Mouse (Mus musculus) adrenal gland, adult 18-20 months (tissue): Measurements from ENCODE around the gene Nxpe5. TPM values are rescaled to one million over a fixed set of nuclear protein-coding genes. Genes with fewer than 3 reads are reported as not detected.

Source experiments
- DNase-seq, 2 experiments: peaks; one replicate each; pipeline ENCODE4 v3.0.0; 2021 to 2022; ENCODE audit warnings: low spot score in 2 of 2
- total RNA-seq, 2 experiments: library from RNA; stranded (reverse); gene quantifications; 1 replicate in 1 of 2; 2 replicates in 1 of 2; pipeline ENCODE4 v1.2.3; 2021

Gene Nxpe5
- total RNA-seq, 2 experiments from 2014 or later, result 0.48 TPM; not detected in 1

DNA sequence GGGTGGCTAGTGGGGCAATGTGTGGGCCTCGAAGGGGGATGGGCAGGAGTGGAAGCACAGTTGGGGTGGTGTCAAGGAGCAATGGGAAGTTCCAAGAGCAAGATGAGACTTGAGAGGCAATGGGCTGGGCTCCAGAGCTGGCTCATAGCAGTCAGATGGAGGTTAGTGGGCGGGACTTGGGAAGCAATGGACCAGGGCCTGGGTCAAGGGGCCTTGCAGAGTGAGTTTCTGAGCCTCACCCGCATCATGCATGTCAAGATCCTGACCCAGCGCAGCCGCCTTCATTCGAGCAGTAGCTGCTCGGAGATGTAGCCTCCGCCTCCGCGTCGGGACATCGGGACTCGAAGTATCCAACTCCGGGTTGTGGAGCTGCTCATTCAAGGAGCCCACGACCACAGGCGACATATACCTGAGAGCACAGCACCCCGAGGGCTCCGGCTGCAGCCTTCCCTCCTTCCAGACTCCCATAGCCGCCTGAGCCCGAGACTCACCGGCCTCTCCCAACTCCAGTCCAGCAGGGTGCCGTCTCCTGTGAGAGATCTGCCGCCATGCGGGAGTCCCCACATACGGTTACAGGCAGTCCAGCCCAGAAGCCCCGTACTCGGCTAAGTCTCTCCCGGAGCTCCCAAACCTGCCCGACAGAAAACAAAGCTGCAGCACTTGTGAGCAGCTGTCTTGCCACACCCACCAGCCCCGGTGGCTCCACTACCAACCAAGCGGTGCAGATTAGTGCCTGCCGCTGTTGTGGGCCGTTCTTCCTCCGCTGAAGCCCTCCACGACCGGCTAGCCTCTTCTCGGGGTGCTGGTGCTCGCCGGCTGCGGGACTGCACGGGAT is 49.7 kb downstream of the Nxpe5 start:
- no peak for DNase-seq

DNA sequence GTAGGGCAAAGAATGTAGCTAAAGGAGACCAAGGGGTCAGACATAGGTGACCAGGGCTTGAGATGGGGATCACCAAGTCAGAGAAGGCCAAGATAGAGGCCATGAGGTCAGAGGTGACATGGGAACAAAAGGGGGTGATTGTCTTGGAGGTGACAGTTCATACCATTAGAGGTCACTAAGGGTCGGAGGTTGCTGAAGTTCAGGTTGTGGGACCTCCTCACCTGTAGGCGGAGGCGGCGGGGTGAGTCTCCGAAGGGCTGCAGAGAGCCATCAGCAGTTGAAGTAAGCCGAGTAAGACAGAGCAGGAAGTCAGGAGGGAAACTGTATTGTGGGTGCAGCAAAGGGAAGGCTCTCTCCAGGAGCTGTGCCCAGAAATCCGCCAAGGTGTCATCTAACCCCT is 52.3 kb downstream of the Nxpe5 start:
- DNase-seq, result no peak

DNA sequence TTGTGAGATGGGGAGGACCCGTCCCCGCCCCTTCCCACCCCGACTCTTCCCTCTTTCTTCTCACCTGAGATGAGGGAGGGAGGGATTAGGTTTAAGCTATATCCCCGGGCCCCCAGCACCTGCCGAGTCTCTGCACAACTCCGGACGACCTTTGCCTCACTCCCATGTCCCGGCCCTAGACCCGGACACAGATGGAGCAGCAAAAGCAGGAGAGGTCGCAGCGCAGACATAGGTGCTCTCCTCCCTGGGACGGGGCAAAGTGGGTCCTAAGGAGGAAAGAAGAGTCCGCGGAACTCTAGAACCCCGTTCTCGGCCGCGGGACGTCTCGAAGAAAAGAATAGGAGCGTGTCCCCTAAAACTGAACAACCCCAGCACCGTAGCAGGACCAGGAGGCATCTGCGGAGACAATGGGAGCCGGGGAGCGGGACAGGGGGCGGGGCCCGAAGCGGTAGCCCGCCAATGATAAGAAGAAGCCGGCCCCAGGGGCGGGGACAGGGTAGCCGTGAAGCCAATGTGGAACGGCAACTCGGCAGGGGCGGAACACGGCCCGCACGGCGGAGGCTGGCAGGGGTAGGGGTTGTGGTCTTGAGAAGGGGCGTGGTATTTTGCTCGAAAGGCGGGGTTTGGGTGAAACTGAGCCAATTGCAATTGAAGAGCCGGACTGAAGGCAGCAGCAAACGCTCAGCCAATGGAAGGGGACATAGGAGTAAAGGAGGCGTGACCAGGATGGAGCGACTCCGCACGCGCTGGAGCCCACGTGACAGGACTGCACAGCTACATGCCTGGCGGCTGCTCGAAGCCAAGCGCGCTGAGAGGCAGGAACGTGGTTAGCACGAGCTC is 54.1 kb downstream of the Nxpe5 start, which contains the start of the genes Gm43720, Gpc2 and Stag3:
Gm43720 (minus strand) TSS at position 374 of the 840 bp plus-strand sequence.
Gpc2 (minus strand) TSS at position 421 of the 840 bp plus-strand sequence.
Stag3 (plus strand) TSS at position 656 of the 840 bp plus-strand sequence.
- peak; percentile 67 to 74 for DNase-seq

DNA sequence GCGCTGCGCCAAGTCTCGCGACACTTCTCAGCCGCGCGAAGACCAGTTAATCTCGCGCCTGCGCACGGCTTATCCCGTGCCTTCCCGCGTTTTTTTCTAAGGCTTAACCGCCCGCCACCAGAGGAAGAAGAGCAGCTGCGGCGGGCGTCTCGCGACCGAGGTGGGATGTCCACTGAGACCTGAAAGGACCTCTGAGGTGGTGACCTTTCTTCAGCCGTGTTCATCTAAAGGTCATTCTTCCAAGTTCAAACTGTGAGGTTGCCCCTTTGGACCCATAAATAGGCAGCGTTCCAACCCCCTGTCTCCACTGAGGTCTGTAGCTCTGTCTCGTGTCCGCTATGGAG is 54.7 kb downstream of the Nxpe5 start:
- no peak for DNase-seq

DNA sequence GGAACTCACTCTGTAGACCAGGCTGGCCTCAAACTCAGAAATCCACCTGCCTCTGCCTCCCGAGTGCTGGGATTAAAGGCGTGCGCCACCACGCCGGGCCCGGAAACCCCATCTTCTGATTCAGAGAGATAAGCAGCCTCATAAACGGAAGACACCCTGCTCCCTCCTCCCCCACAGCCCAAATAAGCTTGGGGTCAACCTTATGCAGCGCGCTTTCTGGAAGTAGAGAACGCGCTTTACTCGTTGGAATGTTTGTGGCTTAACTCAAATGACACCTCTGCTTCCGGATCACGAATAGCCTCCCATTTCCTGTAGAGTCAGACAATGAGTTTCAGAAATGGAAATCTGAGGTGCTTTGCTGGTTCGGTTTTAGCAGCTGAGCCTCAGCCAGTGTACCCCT is 55.1 kb downstream of the Nxpe5 start:
- no peak for DNase-seq

DNA sequence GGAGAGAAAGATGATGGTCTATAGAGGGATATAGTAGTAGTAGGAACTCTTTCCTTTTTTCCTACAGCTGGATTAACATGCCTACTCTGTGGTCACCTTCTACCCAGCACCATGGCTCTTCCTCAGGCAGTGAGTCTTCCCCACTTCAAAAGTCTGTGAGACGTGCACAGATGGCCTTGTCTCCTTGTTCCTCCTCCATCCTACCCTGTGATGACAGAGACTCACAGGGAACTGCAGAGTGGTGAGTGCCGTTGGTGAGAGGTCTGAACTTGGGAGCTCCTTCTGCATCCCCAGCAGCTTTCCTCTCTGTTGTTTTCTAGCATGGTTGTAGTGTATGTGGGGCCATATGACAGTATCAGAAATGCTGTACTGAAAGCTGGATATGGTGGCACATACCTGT is 56.1 kb downstream of the Nxpe5 start:
- no peak for DNase-seq

DNA sequence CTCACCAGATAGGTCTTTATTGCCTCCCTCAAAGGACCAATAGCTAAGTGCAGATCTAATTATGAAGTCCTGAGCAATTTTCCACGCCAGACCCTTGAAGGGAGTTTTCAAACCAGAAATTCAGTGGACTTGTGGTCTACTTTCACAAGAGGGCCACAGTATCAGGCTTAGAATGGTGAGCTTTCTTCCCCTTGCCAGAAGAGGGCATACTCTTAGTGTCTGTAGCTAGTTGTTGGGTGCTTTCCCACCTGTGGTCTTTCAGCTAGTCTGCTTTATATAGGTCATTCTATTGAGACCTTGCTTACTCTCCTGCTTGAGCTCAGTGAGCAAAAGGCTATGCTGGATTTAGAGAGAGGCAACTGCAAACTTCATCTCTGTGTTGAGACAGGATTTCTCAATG is 57.8 kb downstream of the Nxpe5 start:
- no peak for DNase-seq

DNA sequence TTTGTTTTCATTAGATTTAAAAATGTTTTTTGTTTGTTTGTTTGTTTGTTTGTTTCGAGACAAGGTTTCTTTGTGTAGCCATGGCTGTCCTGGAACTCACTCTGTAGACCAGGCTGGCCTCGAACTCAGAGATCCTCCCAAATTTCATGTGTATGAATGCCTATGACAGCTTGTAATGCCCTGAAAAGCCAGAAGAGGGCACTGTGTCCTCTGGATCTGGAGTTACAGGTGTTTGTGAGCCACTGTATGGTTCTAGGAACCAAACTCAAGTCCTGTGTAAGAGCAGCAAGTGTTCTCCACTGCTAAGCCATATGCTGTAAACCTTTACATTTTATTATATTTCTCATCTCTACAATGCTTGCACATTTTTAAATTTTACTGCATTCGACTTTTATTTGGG is 62.2 kb downstream of the Nxpe5 start:
- DNase-seq, result no peak

DNA sequence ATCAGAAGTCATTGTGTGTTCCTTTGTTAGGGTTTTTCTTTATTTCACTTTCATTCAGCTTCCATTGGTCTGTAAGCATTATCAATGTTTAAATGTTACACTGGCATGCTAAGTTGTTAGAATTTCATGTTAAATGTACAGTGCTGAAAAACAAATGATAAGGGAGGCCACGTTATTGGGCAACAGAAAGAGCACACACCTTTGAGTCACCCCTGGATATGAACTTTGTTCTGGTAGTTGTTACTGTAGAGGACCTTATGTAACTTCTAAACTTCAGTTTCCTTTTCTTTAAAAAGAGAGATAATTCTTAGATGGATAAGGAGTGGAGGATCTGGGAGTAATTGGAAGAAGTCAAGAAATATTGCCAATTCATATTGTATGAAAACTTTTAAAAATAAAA is 65.9 kb downstream of the Nxpe5 start:
- no peak for DNase-seq

DNA sequence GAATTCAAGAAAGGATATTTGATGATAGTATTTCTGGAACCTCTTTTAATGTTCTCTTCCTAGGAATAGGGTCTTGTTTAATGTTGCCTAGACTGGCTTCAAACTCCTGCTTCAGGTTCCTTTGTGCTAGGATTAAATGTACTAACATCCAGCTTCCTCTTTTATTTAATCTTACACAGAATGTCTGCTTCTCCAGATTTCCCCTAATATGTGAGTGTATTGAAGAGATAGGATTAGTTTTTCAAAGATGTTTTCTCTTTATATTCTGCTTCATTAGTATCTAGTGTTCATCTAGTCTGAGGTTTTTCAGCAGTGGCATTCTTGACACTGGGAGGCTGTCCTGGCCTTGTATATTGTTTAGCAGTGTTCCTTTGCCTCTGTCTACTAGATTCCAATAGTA is 68.5 kb downstream of the Nxpe5 start:
- DNase-seq, result no peak

DNA sequence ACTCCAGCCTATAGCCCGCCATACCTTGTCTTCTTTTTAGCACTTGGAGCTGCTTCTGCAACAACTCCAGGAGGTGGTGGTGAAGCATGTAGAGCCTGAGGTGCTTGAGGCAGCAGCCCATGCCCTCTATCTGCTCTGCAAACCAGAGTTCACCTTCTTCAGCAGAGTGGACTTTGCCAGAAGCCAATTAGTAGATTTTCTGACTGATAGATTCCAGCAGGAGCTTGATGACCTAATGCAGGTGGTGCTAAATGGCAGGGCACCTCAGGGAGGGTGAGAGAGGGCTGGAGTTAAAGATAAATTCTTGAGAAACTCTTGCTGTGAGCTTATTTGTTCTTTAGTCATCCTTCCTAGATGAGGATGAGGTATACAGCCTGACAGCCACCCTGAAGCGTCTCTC is 73.9 kb downstream of the Nxpe5 start:
- DNase-seq, result no peak

Other genes starting within 250 kb of the Nxpe5 start
- 1 to 10 TPM in 1 of 2 experiments, not detected in 1; 1.3 TPM for gene Azgp1, start 244.4 kb upstream of the Nxpe5 start, total RNA-seq
- not detected for gene Smok3a, start 204.6 kb upstream of the Nxpe5 start, total RNA-seq
- not detected for gene Smok3b, start 204.5 kb upstream of the Nxpe5 start, total RNA-seq
- gene Smok3c, start 172.7 kb upstream of the Nxpe5 start, total RNA-seq, result not detected
- gene Zkscan1, start 140.8 kb upstream of the Nxpe5 start, total RNA-seq, result 10 to 100 TPM; 30.9 to 37.9 TPM
- gene Zscan21, start 109.0 kb upstream of the Nxpe5 start, total RNA-seq, result 10 to 100 TPM; 13.4 to 15.3 TPM
- gene Zfp113, start 70.2 kb upstream of the Nxpe5 start, total RNA-seq, result 10 to 100 TPM; 10.1 to 10.9 TPM
- 100 to 1,000 TPM; 130 to 145 TPM for gene Cops6, start 64.8 kb upstream of the Nxpe5 start, total RNA-seq
- 10 to 100 TPM; 15.9 to 18.5 TPM for gene Ap4m1, start 53.9 kb upstream of the Nxpe5 start, total RNA-seq
- 10 to 100 TPM; 17.3 to 28.1 TPM for gene Mcm7, start 53.5 kb upstream of the Nxpe5 start, total RNA-seq
- gene Taf6, start 38.4 kb upstream of the Nxpe5 start, total RNA-seq, result 10 to 100 TPM; 40.6 to 41.6 TPM
- 10 to 100 TPM; 21.6 to 25.3 TPM for gene Cnpy4, start 38.4 kb upstream of the Nxpe5 start, total RNA-seq
- gene Mblac1, start 31.6 kb upstream of the Nxpe5 start, total RNA-seq, result 1 to 10 TPM; 6.4 to 9.0 TPM
- gene Lamtor4, start 29.6 kb downstream of the Nxpe5 start, total RNA-seq, result 10 to 100 TPM; 80.1 to 80.3 TPM
- gene BC037034, start 38.1 kb downstream of the Nxpe5 start, total RNA-seq, result 10 to 100 TPM; 27.7 to 30.1 TPM
- under 1 TPM in 1 of 2 experiments, not detected in 1; 0.58 TPM for gene Gal3st4, start 46.9 kb downstream of the Nxpe5 start, total RNA-seq
- gene Gm43720, start 54.1 kb downstream of the Nxpe5 start, total RNA-seq, result not detected
- under 1 TPM; 0.51 to 0.89 TPM for gene Gpc2, start 54.1 kb downstream of the Nxpe5 start, total RNA-seq
- under 1 TPM in 1 of 2 experiments, not detected in 1; 0.13 TPM for gene Stag3, start 54.3 kb downstream of the Nxpe5 start, total RNA-seq
- gene Pvrig, start 116.1 kb downstream of the Nxpe5 start, total RNA-seq, result under 1 TPM in 1 of 2 experiments, not detected in 1; 0.64 TPM
- 1 to 10 TPM; 4.7 to 8.1 TPM for gene Zfp157, start 215.6 kb downstream of the Nxpe5 start, total RNA-seq